Mouse (Mus musculus) G1E (cell line): ENCODE measurements around the gene Klk15. TPM values are rescaled to one million over a fixed set of nuclear protein-coding genes. Genes with fewer than 3 reads are reported as not detected.
A peak's percentile ranks its signal among the peaks of the same experiment; 100 is the strongest.

Source experiments
- ATAC-seq: 2 replicates; pipeline ENCODE4 v1.8.0; 2016; ENCODE audit warnings: mild to moderate bottlenecking; ENCODE audit not compliant: insufficient number of reproducible peaks, poor library complexity, low FRiP score, severe bottlenecking; ENCODE audit errors: extremely low read depth
- DNase-seq: peaks from one replicate; pipeline ENCODE4 v3.0.0; 2012; ENCODE audit warnings: low spot score
- H3K27me3 ChIP-seq: 2 replicates; pipeline ENCODE4 v1.6.1; 2012; ENCODE audit warnings: mild to moderate bottlenecking, low read length, inconsistent platforms; ENCODE audit not compliant: insufficient read depth
- H3K36me3 ChIP-seq: replicated peaks from 2 replicates; pipeline ENCODE3; 2012; ENCODE audit warnings: mild to moderate bottlenecking, inconsistent platforms
- H3K4me1 ChIP-seq: 2 replicates; pipeline ENCODE4 v1.6.1; 2012; ENCODE audit warnings: low read depth, low read length, inconsistent platforms, mixed read lengths; ENCODE audit not compliant: insufficient read depth
- H3K4me3 ChIP-seq: 2 replicates; pipeline ENCODE4 v1.5.1; 2012; ENCODE audit warnings: low read depth, mild to moderate bottlenecking, inconsistent platforms, low read length, moderate library complexity, mixed read lengths
- H3K9me3 ChIP-seq: replicated peaks from 2 replicates; pipeline ENCODE4 v1.6.1; 2012; ENCODE audit warnings: inconsistent platforms
- CTCF ChIP-seq: IDR thresholded peaks from 2 replicates; pipeline ENCODE4 v1.5.1; 2012; ENCODE audit warnings: low read depth, low read length, inconsistent platforms, mixed read lengths
- GATA1 ChIP-seq: IDR thresholded peaks from 2 replicates; pipeline ENCODE4 v1.6.1; 2012; ENCODE audit warnings: borderline replicate concordance, low read length, inconsistent platforms, mixed read lengths
- GATA2 ChIP-seq: IDR thresholded peaks from 2 replicates; pipeline ENCODE4 v1.6.1; 2012; ENCODE audit warnings: low read depth, low read length, inconsistent platforms, borderline replicate concordance
- POLR2AphosphoS5 ChIP-seq: IDR thresholded peaks from 2 replicates; pipeline ENCODE4 v1.6.1; 2012; ENCODE audit warnings: low read depth, low read length, inconsistent platforms; ENCODE audit not compliant: insufficient replicate concordance
- TAL1 ChIP-seq: conservative IDR thresholded peaks from 2 replicates; pipeline ENCODE4 v1.6.1; 2012; ENCODE audit warnings: low read depth, low read length, inconsistent platforms, mixed read lengths
- polyA plus RNA-seq: library from polyadenylated mRNA; stranded (reverse); fragments of >175 nt; gene quantifications from 2 replicates; pipeline ENCODE4 v1.2.3, GENCODE M21; 2012
- total RNA-seq, 2 experiments: library from RNA; stranded (forward) in 1 of 2; stranded (reverse) in 1 of 2; fragments of 200-1000 nt in 1 of 2; fragments of >200 nt in 1 of 2; fragmentation: Nextera tagmentation in 1 of 2; gene quantifications; 2 replicates each; pipeline ENCODE4 v1.2.3; 2014 to 2017

The Klk15 gene
- total and polyA plus RNA-seq, 3 experiments, result not detected

DNA sequence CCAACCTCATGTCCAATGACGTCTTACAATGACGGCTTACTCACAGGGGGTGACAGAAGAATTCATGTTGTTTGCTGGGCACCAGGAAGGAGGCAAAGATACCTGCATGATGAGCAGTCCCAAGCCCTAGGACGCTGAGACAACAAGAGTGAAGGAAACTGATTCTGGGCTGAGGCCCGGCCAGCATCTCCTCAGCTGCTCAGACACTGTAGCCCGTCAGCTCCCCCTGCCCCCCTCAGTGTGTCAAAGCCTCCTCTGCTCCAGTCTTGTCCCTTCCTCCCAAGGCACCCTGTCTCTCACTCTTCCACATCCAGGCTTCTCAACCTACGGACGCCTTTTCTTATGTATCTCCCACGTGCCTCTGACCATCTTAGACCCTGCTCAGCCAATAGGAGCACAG is 14.7 kb upstream of the Klk15 start:
- peaks cover 7% of the 10 kb centered on the region for H3K4me1 ChIP-seq
- no peaks in the 10 kb centered on the region for H3K9me3 ChIP-seq
- TF ChIP-seq GATA2 (no peak), GATA1 (no peak), CTCF (no peak)
- DNase-seq, result no peak
- no peaks in the 10 kb centered on the region for H3K36me3 ChIP-seq
- H3K27me3 ChIP-seq, result no peaks in the 10 kb centered on the region
- no peak overlapping the region for H3K4me3 ChIP-seq
- ATAC-seq, result no peak

GRCm38 (mm10) chr7:43919559-43920451 is 13.7 kb upstream of the Klk15 start:
- no peak for TF ChIP-seq POLR2AphosphoS5
- peak; percentile 86 for TF ChIP-seq CTCF
- no peaks in the 10 kb centered on the region for H3K27me3 ChIP-seq
- H3K36me3 ChIP-seq, result no peaks in the 10 kb centered on the region
- DNase-seq (peak; percentile 62), ATAC-seq (peak; percentile 70; the same call in 1 of the 2 replicates)
- peaks cover 7% of the 10 kb centered on the region for H3K4me1 ChIP-seq
- no peak overlapping the region for H3K4me3 ChIP-seq
- no peaks in the 10 kb centered on the region for H3K9me3 ChIP-seq

DNA sequence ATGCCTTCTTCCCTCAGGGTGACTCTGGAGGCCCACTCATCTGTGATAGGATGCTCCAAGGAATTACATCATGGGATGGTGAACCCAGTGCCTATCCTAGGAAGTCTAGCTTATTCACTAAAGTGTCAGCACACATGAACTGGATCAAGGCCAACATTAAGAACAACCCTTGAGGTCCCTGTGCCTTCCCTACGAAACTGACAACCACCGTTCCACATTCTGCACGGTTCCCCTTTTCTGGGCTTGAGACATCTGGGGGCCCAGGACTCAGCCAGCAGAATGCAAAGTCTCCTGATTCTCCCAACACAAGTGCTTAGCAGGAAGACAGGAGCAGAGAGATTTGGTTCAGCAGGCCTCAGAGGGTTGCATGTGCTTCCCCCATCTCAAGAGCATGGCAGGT is 13.0 kb upstream of the Klk15 start:
- no peaks in the 10 kb centered on the region for H3K36me3 ChIP-seq
- no peaks in the 10 kb centered on the region for H3K27me3 ChIP-seq
- no peak for ATAC-seq
- H3K4me1 ChIP-seq, result peaks cover 7% of the 10 kb centered on the region
- no peaks in the 10 kb centered on the region for H3K9me3 ChIP-seq
- no peak for DNase-seq
- no peak for TF ChIP-seq GATA2
- TF ChIP-seq TAL1, result no peak
- no peak for TF ChIP-seq CTCF
- TF ChIP-seq POLR2AphosphoS5, result no peak
- no peak for TF ChIP-seq GATA1
- H3K4me3 ChIP-seq, result no peak overlapping the region

DNA sequence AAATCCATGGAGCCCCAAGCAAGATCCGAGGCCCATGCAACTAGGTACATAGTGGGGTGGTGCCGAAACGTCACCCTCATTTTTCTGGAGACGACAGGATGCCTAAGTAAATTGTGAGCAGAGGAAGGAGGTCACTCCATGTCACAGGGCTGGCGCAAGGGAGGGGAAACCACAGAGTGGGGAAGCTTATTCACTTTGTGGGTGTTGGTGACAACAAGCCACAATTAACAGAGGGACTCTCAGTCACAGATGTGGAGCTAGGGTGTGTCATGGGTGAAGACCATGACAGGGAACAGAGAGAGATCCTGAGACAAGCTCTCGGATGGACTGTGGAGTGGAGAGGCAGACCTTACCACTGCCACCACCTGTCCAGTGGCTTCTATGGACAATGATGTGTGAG is 12.5 kb upstream of the Klk15 start:
- no peak overlapping the region for H3K4me3 ChIP-seq
- H3K36me3 ChIP-seq, result no peaks in the 10 kb centered on the region
- no peaks in the 10 kb centered on the region for H3K27me3 ChIP-seq
- H3K4me1 ChIP-seq, result peaks cover 7% of the 10 kb centered on the region
- DNase-seq (no peak), ATAC-seq (no peak)
- no peaks in the 10 kb centered on the region for H3K9me3 ChIP-seq
- TF ChIP-seq CTCF, result no peak

DNA sequence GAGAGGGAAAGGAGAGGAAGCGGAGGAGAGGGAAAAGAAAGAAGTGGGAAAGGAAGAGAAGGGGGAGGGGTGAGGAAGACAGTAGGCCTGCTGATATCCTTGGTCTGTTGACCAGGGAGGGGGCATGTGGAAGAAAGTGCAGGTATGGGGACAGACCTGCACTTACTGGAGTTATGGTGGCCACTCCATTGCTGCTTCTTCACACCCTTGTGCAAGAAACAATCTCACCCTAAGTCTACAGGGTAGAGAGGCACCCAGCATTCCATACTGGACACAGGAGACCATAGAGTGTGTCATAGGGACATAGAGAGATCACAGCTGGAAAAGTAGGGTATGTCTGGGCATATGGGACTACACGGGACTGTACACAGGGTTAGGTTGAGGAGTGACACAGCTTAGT is 11.6 kb upstream of the Klk15 start:
- H3K27me3 ChIP-seq, result no peaks in the 10 kb centered on the region
- no peak for TF ChIP-seq GATA2
- no peak for TF ChIP-seq GATA1
- TF ChIP-seq CTCF, result no peak
- TF ChIP-seq POLR2AphosphoS5, result no peak
- TF ChIP-seq TAL1, result no peak

GRCm38 (mm10) chr7:43925985-43926384 is 7.6 kb upstream of the Klk15 start:
- no peak for TF ChIP-seq GATA2
- no peak for TF ChIP-seq POLR2AphosphoS5
- no peak for TF ChIP-seq TAL1
- TF ChIP-seq GATA1, result no peak
- TF ChIP-seq CTCF, result peak; percentile 13; the same call in 1 of the 2 replicates
- Histone ChIP-seq H3K36me3 (no peaks in the 10 kb centered on the region), H3K4me1 (no peaks in the 10 kb centered on the region), H3K4me3 (no peak overlapping the region), H3K27me3 (no peaks in the 10 kb centered on the region), H3K9me3 (no peaks in the 10 kb centered on the region)
- peak; percentile 17 for DNase-seq
- no peak for ATAC-seq

More for the DNA sequence above, 11.6 kb upstream of the Klk15 start:
- H3K4me3 ChIP-seq, result no peak overlapping the region
- peaks cover 7% of the 10 kb centered on the region for H3K4me1 ChIP-seq
- H3K9me3 ChIP-seq, result no peaks in the 10 kb centered on the region
- no peak for ATAC-seq
- DNase-seq, result no peak
- H3K36me3 ChIP-seq, result no peaks in the 10 kb centered on the region
